Mouse (Mus musculus): ENCODE measurements around the gene Bend3.
A peak's percentile ranks its signal among the peaks of the same experiment; 100 is the strongest.

GRCm38 (mm10) chr10:43518368-43518767, 39.7 kb downstream of the Bend3 start:
- TF ChIP-seq CTCF (IDR thresholded peaks at IDR 0.05; ENCODE audit: low read depth, low read length) (no peak), POLR2A (IDR thresholded peaks at IDR 0.05; ENCODE audit: extremely low read depth, insufficient read depth, low read length) (peak; percentile 84)
